Mouse (Mus musculus): ENCODE data around the gene Bnipl.

- TF ChIP-seq CTCF (conservative IDR thresholded peaks at IDR 0.05; ENCODE audit: insufficient read depth, insufficient read length, low read depth, low read length) (0 out of 2 replicates have a peak, but pooled peaks have one; percentile 23), POLR2A (IDR thresholded peaks at IDR 0.05; ENCODE audit: low read depth, low read length) (no peak)
Measured at GRCm38 (mm10) chr3:95281216-95282126, 30.5 kb upstream of the Bnipl start, which contains the start of the genes Mindy1 and Prune1.

Data from kidney, adult 2 months (tissue).